Mouse (Mus musculus): ENCODE measurements around the gene Dcakd.

The Dcakd gene

DNA sequence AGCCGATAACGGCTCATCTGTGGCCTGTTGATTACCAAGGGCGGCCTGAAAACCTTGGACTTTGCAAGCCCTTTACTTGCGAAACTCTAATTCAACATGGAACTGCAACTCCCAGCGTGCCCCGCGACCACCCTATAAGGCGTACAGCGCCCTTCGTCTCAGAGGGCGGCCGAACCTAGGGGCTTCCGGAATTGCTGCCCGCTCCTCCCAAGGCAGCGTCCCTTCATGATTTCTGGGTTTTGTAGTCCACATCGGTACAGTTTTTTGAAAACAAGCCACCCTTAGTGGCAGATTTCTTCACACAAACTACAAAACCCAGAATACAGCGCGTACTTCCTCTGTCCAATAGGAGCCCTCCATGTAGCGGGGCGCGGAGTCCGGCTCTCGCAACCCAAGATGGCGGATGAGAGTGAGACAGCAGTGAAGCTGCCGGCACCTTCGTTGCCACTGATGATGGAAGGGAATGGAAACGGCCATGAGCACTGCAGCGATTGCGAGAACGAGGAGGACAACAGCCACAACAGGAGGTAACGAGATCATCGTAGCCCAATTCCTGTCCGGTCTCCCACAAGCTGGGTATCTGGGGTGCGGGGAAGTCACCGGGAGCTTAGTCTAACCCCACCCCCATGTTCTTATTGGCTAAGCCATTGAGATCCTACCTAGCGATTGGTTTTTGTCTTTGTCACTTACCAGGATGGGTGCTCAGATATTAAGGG lies at the start of gene Dcakd, which contains the start of gene Nmt1:
Gene Dcakd, minus strand, starts transcription at position 158 of the 716 bp plus-strand sequence.
Gene Nmt1, plus strand, starts transcription at position 15 of the 716 bp plus-strand sequence.
- peak; percentile 97 for DNase-seq (ENCODE audit: low spot score)

GRCm38 (mm10) chr11:103076581-103076980 lies 48.4 kb upstream of the Dcakd start:
- no peak for DNase-seq (ENCODE audit: low spot score)

DNA sequence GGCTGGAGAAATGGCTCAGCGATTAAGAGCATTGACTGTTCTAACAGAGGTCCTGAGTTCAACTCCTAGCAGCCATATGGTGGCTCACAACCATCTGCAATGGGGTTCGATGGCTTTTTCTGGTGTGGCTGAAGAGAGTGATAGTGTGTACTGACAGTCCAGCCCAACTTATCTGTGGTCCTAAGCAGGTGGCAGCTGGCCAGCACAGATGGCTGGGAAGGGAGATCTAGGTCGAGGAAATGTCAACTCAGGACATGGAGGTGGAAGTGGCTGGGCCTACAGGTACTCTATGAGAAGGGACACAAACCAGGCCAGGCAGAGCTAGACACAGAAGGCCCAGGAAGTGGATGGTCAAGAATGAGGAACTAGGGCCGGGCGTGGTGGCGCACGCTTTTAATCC lies 47.9 kb upstream of the Dcakd start:
- no peak for DNase-seq (ENCODE audit: low spot score)

DNA sequence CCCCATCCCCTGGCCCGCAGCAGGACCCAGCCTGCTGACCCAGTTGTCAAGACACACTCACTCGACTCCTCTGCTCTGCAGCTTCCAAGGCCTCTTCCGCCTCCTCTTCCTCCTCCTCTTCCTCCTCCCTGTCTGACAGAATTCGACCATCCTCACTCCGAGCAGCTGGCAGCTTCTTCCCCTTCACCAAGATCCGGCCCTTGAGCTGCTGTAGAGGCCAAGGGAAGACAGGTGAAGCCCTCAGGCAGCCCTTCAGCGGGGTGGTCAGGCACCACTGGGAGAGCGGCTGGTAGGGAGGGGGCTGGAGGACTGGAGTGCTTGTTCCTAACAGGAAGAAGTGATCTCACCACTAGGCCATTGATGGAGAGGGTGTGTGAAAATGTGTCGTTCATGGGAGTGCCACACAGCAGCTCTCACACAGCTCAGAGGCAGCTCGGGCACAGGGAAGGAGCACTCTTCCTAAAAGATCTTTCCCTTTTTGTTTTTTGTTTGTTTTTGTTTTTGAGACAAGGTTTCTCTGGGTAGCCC lies 46.7 kb upstream of the Dcakd start:
- DNase-seq (ENCODE audit: low spot score) = no peak

DNA sequence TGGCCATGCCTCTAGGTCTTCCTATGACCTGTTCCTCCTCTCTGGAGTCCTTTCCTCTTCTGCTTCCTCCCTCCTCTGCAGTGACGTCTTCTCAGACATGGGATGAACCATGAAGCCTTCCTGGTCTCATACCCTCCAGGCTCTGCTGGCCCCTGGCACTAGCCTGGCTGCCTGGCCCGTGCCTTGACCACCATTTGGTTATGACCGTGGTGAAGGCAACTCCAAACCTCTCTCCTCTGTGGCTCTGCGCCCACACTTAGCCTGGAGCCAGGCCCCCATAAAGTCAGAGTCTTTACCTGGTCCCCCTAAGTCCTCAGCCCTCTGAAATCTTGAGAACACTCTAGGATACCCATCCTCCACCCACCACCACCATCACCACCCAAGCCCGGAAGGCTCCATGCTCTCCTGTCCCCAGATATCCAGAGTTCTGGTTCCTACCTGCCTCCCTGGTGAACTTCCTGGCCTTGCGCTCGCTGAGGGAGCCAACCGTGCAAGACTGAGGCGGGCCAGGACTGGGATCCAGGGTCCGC lies 46.1 kb upstream of the Dcakd start:
- no peak for DNase-seq (ENCODE audit: low spot score)

GRCm38 (mm10) chr11:103073671-103074070 lies 45.5 kb upstream of the Dcakd start:
- DNase-seq (ENCODE audit: low spot score) = no peak

DNA sequence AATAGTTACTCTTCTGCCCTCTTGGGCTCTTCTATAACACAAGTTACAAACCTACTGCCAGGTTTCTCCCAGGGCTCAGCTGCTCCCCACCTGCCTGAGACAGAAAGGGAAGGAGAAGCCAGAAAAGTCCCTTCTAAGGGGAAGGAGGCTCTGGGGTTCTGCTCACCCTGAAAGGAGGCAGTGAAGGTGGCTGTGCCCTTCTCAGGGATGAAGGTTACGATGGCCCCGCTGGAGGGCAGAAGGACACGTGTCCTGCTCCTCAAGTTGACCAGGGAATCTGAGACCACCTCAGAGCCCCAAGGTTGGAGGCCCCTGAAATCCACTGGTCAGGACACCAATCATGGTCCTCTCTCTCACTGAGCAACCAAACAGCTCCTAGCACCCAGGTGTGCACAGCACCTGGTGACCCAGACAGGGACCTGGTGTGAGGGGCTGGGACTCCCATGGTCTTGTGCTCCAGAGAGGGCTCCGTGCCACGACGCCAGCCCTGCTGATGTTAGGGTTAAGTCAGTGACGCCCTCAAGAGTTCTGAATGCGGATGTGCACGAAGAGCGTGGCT lies 42.3 kb upstream of the Dcakd start:
- DNase-seq (ENCODE audit: low spot score) = no peak

GRCm38 (mm10) chr11:103069731-103070130 lies 41.6 kb upstream of the Dcakd start:
- no peak for DNase-seq (ENCODE audit: low spot score)

GRCm38 (mm10) chr11:103068884-103069283 lies 40.8 kb upstream of the Dcakd start:
- no peak for DNase-seq (ENCODE audit: low spot score)

DNA sequence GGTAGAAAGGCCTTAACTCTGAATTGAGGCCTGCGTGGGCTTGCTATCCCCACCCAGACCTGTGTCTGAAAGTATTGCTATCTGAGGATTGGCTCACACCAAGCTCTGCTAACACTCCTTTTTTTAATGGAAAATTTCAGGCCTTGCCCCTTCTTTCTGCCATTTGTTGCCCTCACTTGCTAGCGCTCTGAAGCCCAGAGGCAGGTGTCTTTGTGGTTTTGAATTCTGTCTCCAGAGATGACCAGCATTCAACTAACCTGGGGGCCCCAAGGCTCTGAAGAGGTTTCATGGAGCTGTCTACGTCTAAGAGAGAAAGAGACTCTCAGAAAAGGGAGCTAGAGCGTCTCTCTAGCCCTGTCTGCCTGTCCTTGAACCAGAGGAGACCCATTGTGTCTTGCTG lies 40.1 kb upstream of the Dcakd start:
- no peak for DNase-seq (ENCODE audit: low spot score)

DNA sequence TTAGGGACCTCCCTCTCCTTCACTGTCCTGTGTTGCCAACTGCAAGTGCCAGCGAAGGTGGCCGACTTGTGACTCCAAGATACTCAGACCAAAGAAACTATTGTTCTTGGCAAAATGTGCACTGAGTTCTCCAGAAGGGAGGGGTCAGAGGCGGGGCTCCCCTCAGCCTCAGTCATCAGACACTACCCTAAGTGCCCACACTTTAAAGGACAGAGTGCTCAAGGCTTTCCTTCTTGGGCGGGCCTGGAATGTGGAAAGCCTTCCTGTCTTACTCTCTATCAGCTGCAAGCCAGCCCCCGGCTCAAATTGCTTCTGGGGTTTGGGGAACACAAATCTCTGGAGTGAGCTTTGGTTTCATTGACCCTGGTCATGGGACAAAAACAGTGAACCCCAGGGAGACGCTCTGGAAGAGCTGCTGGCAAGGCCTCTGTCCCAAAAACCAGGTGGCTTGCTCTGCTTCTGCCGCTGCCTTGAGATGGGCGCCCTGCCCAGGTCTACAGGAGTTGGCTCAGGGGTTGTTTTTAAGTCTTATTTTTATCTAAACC lies 39.4 kb upstream of the Dcakd start:
- no peak for DNase-seq (ENCODE audit: low spot score)

DNA sequence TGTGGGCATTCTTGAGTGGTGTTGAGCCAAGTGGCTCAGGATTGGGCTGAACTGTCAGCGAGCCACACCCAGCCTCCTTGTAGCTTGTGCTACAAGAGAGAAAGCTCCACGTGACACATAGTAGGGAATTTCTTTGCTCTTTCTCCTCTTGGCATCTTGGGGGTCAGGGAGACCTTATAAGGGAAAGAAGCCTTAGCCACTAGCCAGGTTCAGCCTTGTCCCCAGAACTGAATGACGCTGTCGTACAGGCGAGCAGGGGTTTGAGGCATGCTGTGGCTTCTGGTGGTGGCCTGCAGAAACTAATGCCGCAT lies 38.9 kb upstream of the Dcakd start:
- DNase-seq (ENCODE audit: low spot score) = no peak

DNA sequence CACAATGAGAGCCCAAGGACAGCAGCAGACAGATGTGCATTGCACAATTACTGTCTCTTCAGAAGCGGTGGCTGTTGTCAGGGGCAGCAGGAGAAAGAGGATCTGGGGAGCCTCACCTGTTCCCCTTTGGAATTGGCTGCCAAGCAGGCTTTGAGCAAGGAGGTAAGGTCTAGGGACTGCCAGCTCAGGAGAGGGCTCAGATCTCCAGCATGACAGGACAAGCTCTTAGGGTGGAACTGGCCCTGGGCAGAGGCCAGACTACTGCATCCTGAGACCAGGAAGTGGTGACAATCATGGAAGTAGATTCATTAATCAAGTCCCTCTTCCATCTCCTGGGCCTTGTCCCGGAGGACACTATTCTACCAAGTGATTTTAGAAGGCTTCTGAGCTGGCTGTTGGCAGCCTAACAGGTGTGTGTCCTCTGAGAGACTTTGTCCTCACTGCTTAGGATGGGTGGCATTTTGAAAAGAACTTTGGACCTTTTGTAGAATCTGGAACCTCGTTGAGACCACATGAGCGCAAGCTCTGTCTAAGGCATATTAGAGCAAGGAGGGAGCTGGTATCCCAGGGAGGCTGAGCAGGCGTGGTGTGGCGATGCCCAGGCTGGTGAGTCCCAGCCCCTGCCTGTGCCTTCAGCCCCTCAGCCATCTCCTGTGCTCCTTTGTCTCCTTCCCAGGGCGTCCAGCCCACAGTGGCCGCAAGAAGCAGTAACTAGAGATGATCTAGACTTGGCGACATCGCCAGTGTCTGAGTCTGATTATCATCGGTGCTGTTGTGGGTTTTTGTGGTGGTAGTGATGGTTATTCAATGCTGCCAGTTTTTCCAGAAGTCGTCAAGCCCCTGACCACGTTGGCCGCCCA lies 38.3 kb upstream of the Dcakd start:
- no peak for DNase-seq (ENCODE audit: low spot score)

DNA sequence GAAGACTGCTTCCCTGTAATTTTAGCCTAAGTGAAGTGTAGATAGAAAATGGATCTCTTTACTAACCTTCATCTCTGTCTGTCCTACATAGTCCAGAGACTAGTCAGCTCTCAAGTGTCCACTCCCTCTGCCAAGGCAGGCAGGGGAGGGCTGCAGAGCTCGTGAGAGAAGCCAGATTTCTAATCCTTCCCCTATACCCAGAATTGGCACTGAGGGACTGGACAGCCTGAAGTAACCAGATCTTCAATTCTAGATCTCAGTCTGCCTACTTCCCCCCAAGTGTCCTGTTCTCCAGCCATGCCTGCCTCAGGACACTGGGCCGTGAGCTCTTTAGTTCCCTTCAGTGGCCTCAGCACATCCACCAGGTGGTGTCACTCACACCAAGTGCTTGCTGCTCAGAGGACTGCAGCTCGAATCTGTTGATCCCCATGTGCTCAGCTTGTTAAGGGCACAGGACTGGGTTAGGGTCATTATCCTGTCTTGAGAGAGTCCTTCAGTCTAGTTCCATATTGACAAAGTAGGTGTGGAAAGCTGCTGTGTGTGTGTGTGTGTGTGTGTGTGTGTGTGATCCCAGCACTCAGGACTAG lies 30.5 kb upstream of the Dcakd start:
- no peak for DNase-seq (ENCODE audit: low spot score)

- DNase-seq (ENCODE audit: low spot score) = no peak
These were observed 28.5 kb upstream of the Dcakd start for GRCm38 (mm10) chr11:103056636-103057035.

- DNase-seq (ENCODE audit: low spot score) = peak; percentile 87
These were observed 26.7 kb upstream of the Dcakd start for GRCm38 (mm10) chr11:103054798-103055197.

DNA sequence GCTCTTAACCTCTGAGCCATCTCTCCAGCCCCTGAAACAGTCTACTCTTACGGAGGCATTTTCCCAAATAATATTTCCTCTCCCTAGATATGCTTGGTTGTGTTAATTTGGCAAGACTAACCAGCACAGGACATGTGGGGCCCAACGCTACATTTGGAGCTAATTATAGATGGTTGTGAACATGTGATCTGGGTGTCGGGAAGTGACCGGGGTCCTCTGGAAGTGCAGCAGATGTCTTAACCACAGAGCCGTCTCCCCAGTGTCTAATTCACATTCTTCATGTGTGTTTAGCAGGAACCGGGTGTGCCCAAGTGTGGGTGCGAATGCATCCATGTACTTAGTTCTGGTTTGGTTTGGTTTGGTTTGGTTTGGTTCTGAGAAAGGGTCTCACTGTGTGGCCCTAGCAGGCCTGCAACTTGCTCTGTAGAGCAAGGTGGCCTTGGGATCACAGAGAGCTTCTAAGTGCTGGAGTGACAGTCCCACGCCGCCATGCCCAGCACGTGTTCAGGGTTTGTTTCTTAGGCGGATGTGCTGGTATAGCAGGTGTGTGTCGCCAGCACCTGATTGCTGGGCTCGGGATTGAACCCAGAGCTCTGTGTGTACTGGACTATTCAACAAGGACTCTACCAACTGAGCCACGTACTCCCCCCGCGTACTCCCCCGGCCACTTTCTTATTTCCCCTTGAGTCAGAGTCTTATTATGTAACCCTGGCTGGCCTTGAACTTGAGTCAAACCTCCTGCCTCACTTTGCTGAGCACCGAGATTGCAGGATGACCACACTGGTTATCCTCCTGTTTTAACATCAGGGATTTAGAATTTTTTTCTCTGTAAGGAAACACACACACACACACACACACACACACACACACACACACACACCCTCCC lies 25.3 kb upstream of the Dcakd start:
- DNase-seq (ENCODE audit: low spot score) = no peak

- DNase-seq (ENCODE audit: low spot score) = no peak
These were observed 23.9 kb upstream of the Dcakd start for GRCm38 (mm10) chr11:103052078-103052477.

DNA sequence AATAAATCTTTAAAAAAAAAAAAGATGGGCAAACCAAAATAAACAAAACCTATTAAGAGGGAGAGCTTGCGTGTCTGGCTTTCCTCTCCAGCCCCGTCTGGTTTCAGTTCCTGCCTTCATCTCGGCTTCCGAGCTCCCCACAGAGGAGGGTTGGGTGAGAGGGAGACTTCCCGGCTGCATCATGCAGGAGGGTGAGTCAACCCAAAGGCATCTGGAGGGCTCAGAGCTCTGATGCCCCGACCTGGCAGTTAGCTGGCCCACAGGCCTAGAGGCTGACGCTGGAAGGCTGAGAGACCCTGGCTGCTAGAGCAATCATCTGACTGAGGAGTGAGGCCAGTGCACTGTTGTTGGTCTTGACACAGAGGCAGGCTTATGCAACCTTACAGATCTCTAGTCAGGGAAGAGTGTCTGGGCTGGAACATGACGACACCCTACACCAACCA lies 23.1 kb upstream of the Dcakd start:
- DNase-seq (ENCODE audit: low spot score) = no peak

DNA sequence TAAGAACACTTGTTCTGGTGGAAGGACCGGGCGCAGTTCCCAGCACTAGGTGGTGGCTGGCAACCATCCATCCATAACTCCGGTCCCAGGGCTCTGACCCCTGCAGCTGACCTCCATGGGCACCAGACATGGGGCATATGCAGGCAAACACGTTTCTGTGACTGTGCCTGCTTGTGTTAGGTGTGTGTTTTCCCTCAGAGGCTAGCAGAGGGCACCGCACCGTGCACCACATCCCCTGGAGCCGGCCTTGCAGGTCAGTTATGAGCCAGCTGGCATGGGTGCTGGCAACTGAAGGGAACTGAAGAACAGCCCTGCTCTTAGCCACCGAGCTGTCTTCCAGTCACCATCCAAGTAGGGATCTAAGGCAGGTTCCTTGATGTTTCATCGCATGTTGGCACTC lies 22.0 kb upstream of the Dcakd start:
- no peak for DNase-seq (ENCODE audit: low spot score)

DNA sequence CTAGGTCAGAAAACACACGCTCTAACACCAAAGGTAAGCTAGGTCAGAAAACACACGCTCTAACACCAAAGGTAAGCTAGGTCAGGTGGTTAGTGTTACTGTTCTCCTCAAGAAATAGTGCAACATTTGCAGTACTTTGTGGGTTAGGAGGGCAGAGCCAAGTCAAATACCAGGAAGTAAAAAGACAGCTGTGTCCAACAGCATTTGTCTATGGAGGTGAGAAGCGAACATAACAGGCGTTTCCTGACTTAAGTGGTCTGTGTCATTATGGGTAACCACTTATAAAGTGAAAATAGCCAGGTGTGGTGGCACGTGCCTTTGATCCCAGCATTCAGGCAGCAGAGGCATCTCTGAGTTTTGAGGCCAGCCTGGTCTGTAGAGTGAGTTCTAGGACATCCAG lies 21.5 kb upstream of the Dcakd start:
- DNase-seq (ENCODE audit: low spot score) = no peak

Data from embryo, embryonic 10 days (tissue).